Mouse (Mus musculus) left cerebral cortex, postnatal 14 days (tissue): ENCODE data around the gene Marveld3. TPM values are rescaled to one million over a fixed set of nuclear protein-coding genes. Genes with fewer than 3 reads are reported as not detected.
A peak's percentile ranks its signal among the peaks of the same experiment; 100 is the strongest.

Experiments
- DNase-seq, 2 experiments: peaks; one replicate each; pipeline ENCODE4 v3.0.0; 2021 to 2022; ENCODE audit warnings: low spot score in 2 of 2, mixed read lengths in 1 of 2
- intact Hi-C: fragments of 180-260 bp; cut with DNase I; formaldehyde crosslinking; loops from one replicate; pipeline ENCODE4 v1.15.1; 2025
- total RNA-seq, 2 experiments: library from RNA; stranded (reverse); gene quantifications; 2 replicates each; pipeline ENCODE4 v1.2.3; 2021

Marveld3 gene
- total RNA-seq, 2 experiments from 2014 or later, result 0.17 TPM; not detected in 1

GRCm38 (mm10) chr8:109970323-109970722 is 8.3 kb upstream of the Marveld3 start:
- intact Hi-C loops, result loop anchor here (1.0 kb wide), 1 partner anchor 101 kb away; no protein-coding TSS in a partner anchor
- peak; percentile 35 to 59 for DNase-seq

GRCm38 (mm10) chr8:109968837-109969236 is 6.8 kb upstream of the Marveld3 start:
- DNase-seq, result no peak
- intact Hi-C loops, result no loop called here

- intact Hi-C loops, result no loop called here
- no peak for DNase-seq
These were observed 2.1 kb upstream of the Marveld3 start for GRCm38 (mm10) chr8:109964106-109964505.

GRCm38 (mm10) chr8:109963421-109963820 is 1.4 kb upstream of the Marveld3 start:
- intact Hi-C loops, result no loop called here

GRCm38 (mm10) chr8:109962896-109963295 is 893 bp upstream of the Marveld3 start:
- DNase-seq, result no peak

More at GRCm38 (mm10) chr8:109963421-109963820, 1.4 kb upstream of the Marveld3 start:
- no peak for DNase-seq

GRCm38 (mm10) chr8:109959112-109959511 is 2.9 kb downstream of the Marveld3 start:
- intact Hi-C loops, result no loop called here
- no peak for DNase-seq

More at GRCm38 (mm10) chr8:109962896-109963295, 893 bp upstream of the Marveld3 start:
- intact Hi-C loops, result no loop called here

- intact Hi-C loops, result no loop called here
- no peak for DNase-seq
These were observed 3.9 kb downstream of the Marveld3 start for GRCm38 (mm10) chr8:109958036-109958655.

GRCm38 (mm10) chr8:109957167-109958028 is 4.6 kb downstream of the Marveld3 start:
- DNase-seq, result no peak
- intact Hi-C loops, result no loop called here

GRCm38 (mm10) chr8:109954486-109954948 is 7.5 kb downstream of the Marveld3 start:
- DNase-seq, result peak; percentile 56 to 65
- intact Hi-C loops, result no loop called here

- DNase-seq, result peak; percentile 58 to 76
- intact Hi-C loops, result no loop called here
These were observed 9.8 kb downstream of the Marveld3 start for GRCm38 (mm10) chr8:109952171-109952570.

GRCm38 (mm10) chr8:109948285-109948564 is 13.8 kb downstream of the Marveld3 start:
- no peak for DNase-seq
- intact Hi-C loops, result no loop called here

GRCm38 (mm10) chr8:109947447-109948284 is 14.3 kb downstream of the Marveld3 start:
- DNase-seq, result peak; percentile 72 to 80
- intact Hi-C loops, result no loop called here

GRCm38 (mm10) chr8:109946272-109946671 is 15.7 kb downstream of the Marveld3 start:
- intact Hi-C loops, result no loop called here
- DNase-seq, result no peak

GRCm38 (mm10) chr8:109945694-109946093 is 16.3 kb downstream of the Marveld3 start:
- no peak for DNase-seq
- intact Hi-C loops, result no loop called here

- no peak for DNase-seq
- intact Hi-C loops, result no loop called here
These were observed 16.8 kb downstream of the Marveld3 start for GRCm38 (mm10) chr8:109945153-109945632.

- DNase-seq, result peak; percentile 38 to 50
- intact Hi-C loops, result no loop called here
These were observed 20.2 kb downstream of the Marveld3 start for GRCm38 (mm10) chr8:109941606-109942360.

GRCm38 (mm10) chr8:109920406-109921390 is 41.3 kb downstream of the Marveld3 start:
- intact Hi-C loops, result no loop called here

GRCm38 (mm10) chr8:109917277-109917676 is 44.7 kb downstream of the Marveld3 start:
- intact Hi-C loops, result loop anchor here (5.0 kb wide), 2 partner anchors 50 to 65 kb away; partner anchors contain the start of gene Phlpp2
- peak; percentile 55 to 71 for DNase-seq

More at GRCm38 (mm10) chr8:109920406-109921390, 41.3 kb downstream of the Marveld3 start:
- peak in 1 of 2 experiments; percentile 51 for DNase-seq
